Mouse (Mus musculus) regulatory T cell (primary cell): ENCODE measurements around the gene Cklf.

Experiments
- in situ Hi-C: fragments of 300-600 bp; cut with MboI, MseI; formaldehyde crosslinking; loops from one replicate; pipeline ENCODE4 v1.15.1; 2025; ENCODE audit warnings: high pct_unique_total_duplicates

Cklf gene

GRCm38 (mm10) chr8:104250439-104251367 is at the start of gene Cklf:
Gene Cklf, plus strand, starts transcription at chr8:104250861.
- in situ Hi-C loops = no loop called here

- in situ Hi-C loops = no loop called here
These were observed 49.0 kb upstream of the Cklf start for GRCm38 (mm10) chr8:104201622-104202021.

GRCm38 (mm10) chr8:104202320-104202719 is 48.3 kb upstream of the Cklf start:
- in situ Hi-C loops = no loop called here

- in situ Hi-C loops = no loop called here
These were observed 45.4 kb upstream of the Cklf start for GRCm38 (mm10) chr8:104205292-104205691.

GRCm38 (mm10) chr8:104217601-104218000 is 33.1 kb upstream of the Cklf start:
- in situ Hi-C loops = loop anchor here (5.0 kb wide), 1 partner anchor 75 kb away; no protein-coding TSS in a partner anchor

- in situ Hi-C loops = loop anchor here (5.0 kb wide), 1 partner anchor 77 kb away; no protein-coding TSS in a partner anchor
These were observed 31.6 kb upstream of the Cklf start for GRCm38 (mm10) chr8:104219079-104219478.

- in situ Hi-C loops = loop anchor here (5.0 kb wide), 1 partner anchor 78 kb away; no protein-coding TSS in a partner anchor
These were observed 30.9 kb upstream of the Cklf start for GRCm38 (mm10) chr8:104219806-104220205.

GRCm38 (mm10) chr8:104227048-104227447 is 23.6 kb upstream of the Cklf start:
- in situ Hi-C loops = no loop called here

GRCm38 (mm10) chr8:104230377-104230776 is 20.3 kb upstream of the Cklf start:
- in situ Hi-C loops = no loop called here

GRCm38 (mm10) chr8:104232039-104232438 is 18.6 kb upstream of the Cklf start:
- in situ Hi-C loops = no loop called here

- in situ Hi-C loops = no loop called here
These were observed 17.7 kb upstream of the Cklf start for GRCm38 (mm10) chr8:104232919-104233318.

GRCm38 (mm10) chr8:104234573-104234972 is 16.1 kb upstream of the Cklf start:
- in situ Hi-C loops = no loop called here

GRCm38 (mm10) chr8:104239418-104239861 is 11.2 kb upstream of the Cklf start:
- in situ Hi-C loops = no loop called here

GRCm38 (mm10) chr8:104242038-104242644 is 8.5 kb upstream of the Cklf start:
- in situ Hi-C loops = loop anchor here (10.0 kb wide), 1 partner anchor 203 kb away; the partner anchor contains the start of gene Dync1li2

GRCm38 (mm10) chr8:104246621-104247020 is 4.0 kb upstream of the Cklf start:
- in situ Hi-C loops = loop anchor here (10.0 kb wide), 1 partner anchor 198 kb away; the partner anchor contains the start of gene Dync1li2

GRCm38 (mm10) chr8:104247054-104247907 is 3.4 kb upstream of the Cklf start:
- in situ Hi-C loops = loop anchor here (10.0 kb wide), 1 partner anchor 198 kb away; the partner anchor contains the start of gene Dync1li2

- in situ Hi-C loops = loop anchor here (10.0 kb wide), 1 partner anchor 197 kb away; the partner anchor contains the start of gene Dync1li2
These were observed 2.8 kb upstream of the Cklf start for GRCm38 (mm10) chr8:104247908-104248275.

- in situ Hi-C loops = loop anchor here (10.0 kb wide), 1 partner anchor 197 kb away; the partner anchor contains the start of gene Dync1li2
These were observed 2.4 kb upstream of the Cklf start, which contains the start of gene Tk2 for GRCm38 (mm10) chr8:104248276-104248675. Gene Tk2, minus strand, starts transcription at chr8:104248558.

GRCm38 (mm10) chr8:104249442-104249996 is 1.1 kb upstream of the Cklf start:
- in situ Hi-C loops = loop anchor here (10.0 kb wide), 1 partner anchor 195 kb away; the partner anchor contains the start of gene Dync1li2

GRCm38 (mm10) chr8:104251461-104251860 is 800 bp downstream of the Cklf start:
- in situ Hi-C loops = no loop called here

- in situ Hi-C loops = no loop called here
These were observed 2.4 kb downstream of the Cklf start for GRCm38 (mm10) chr8:104253016-104253415.
